ENCODE assay signal across 8 mouse cellular contexts in the genomic region with DNA sequence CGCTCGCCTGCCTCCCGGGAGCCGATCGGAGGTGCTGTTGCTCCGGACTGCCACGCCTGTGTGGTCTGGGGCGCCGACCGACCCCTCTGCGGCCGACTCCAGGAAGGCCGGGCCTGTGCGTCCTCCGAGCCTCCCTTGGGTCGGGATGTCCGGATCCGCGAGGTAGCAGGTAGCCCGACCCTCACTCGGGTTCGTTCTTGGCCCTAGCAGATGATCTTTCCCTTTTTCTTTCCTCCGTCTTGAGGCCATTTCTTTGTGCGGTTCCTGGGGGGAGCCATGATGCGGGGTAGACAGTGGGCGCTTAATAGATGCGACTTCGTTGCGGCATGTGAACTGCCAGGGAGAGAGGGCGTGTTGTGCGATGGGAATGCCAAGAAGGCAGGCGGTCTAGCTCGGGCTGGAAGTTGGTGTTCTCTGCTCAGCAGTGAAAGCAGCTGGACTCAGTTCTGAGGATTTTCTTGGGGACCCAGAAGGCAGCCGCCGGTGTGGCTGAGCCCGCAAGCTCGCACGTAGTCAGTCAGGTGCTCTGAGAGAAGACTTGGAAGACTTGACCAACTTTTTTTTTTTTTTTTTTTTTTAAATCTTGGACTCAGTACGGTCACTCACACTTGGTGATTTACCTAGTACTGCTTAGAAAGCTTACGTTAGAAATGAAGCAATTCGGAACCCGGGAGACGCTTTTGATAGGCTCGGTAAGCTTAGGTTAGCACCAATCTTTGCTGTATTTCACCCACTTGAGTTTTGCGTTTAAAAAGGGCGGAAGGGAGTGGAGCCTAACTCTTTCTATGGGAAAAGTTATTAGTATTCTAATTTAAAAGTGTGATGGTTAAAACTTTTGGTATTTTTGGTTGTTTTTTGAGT. TPM values are rescaled to one million over a fixed set of nuclear protein-coding genes. Genes with fewer than 3 reads are reported as not detected.
DNase-seq lines count a peak whose midpoint lies in the region; ATAC-seq and TF ChIP-seq lines count a peak whose summit lies in the region.

No protein-coding gene starts in this region.

- WGBS in kidney, postnatal 0 days = under 1% methylated on average over 45 of the region's 46 CpGs
- WGBS in liver, embryonic 13.5 days (ENCODE audit: insufficient replicate concordance) = under 1% methylated on average over 46 of the region's 46 CpGs

- no peak for TF ChIP-seq CTCF in kidney, postnatal 0 days (IDR thresholded peaks at IDR 0.05; ENCODE audit: low read depth)

- H3K4me1 ChIP-seq in kidney, postnatal 0 days (replicated peaks; ENCODE audit: insufficient read depth, low read length) = 0 out of 2 replicates have a peak, but pooled peaks cover 3% of the 10 kb centered on the region
- H3K4me1 ChIP-seq in liver, embryonic 13.5 days (replicated peaks) = peaks cover 20% of the 10 kb centered on the region

- H3K36me3 ChIP-seq in kidney, postnatal 0 days (ENCODE audit: insufficient read depth, low read length) = no peaks in the 10 kb centered on the region
- no peaks in the 10 kb centered on the region for H3K36me3 ChIP-seq in liver, embryonic 13.5 days

- peak; percentile 64 for DNase-seq in 3T3-L1 (ENCODE audit: low read depth, low spot score)
- DNase-seq in CD4-positive, CD25-positive, alpha-beta regulatory T cell, adult 2 months (ENCODE audit: low read depth, low spot score) = peak; percentile 57
- DNase-seq in c-Kit-positive CD71-negative TER-119-negative erythroid progenitor cells, embryonic 14.5 days (ENCODE audit: low read depth) = peak; percentile 13
- DNase-seq in frontal cortex, postnatal 10 days (ENCODE audit: low spot score in 2 of 2) = peak; percentile 47 to 51
- peak; percentile 60 for DNase-seq in kidney, postnatal 0 days (ENCODE audit: low spot score)
- peak; percentile 32 for DNase-seq in liver, embryonic 13.5 days
- DNase-seq in natural killer cell, adult 2 months (ENCODE audit: low spot score in 2 of 2) = peak; percentile 13 to 30
- DNase-seq in yolk sac, embryonic 10.5 days (ENCODE audit: low spot score) = no peak

- H3K9ac ChIP-seq in kidney, postnatal 0 days (ENCODE audit: low read depth, low read length) = peak overlapping the region; percentile 93
- H3K9ac ChIP-seq in liver, embryonic 13.5 days = peak overlapping the region; percentile 86

- H3K9me3 ChIP-seq in kidney, postnatal 0 days (replicated peaks; ENCODE audit: low read length) = no peaks in the 10 kb centered on the region
- no peaks in the 10 kb centered on the region for H3K9me3 ChIP-seq in liver, embryonic 13.5 days (replicated peaks)

- no peaks in the 10 kb centered on the region for H3K27me3 ChIP-seq in kidney, postnatal 0 days (ENCODE audit: insufficient read depth, low read length)
- no peaks in the 10 kb centered on the region for H3K27me3 ChIP-seq in liver, embryonic 13.5 days

- peak overlapping the region; percentile 60 for H3K4me2 ChIP-seq in kidney, postnatal 0 days (ENCODE audit: low read length)
- peak overlapping the region; percentile 86 for H3K4me2 ChIP-seq in liver, embryonic 13.5 days

- H3K27ac ChIP-seq in kidney, postnatal 0 days = peak overlapping the region; percentile 93
- H3K27ac ChIP-seq in liver, embryonic 13.5 days = peak overlapping the region; percentile 70

- peak overlapping the region; percentile 90 for H3K4me3 ChIP-seq in kidney, postnatal 0 days (replicated peaks; ENCODE audit: low read depth, low read length)
- H3K4me3 ChIP-seq in liver, embryonic 13.5 days (replicated peaks) = peak overlapping the region; percentile 83

- peak; percentile 9 for ATAC-seq in kidney, postnatal 0 days (replicated peaks; ENCODE audit: low FRiP score, low read depth)
- ATAC-seq in liver, embryonic 13.5 days (ENCODE audit: low read depth) = peak; percentile 40

RNA-seq across cellular contexts. Expression of a gene that starts 10.2 kb away (rescaled TPM):
- 10.3 and 11.3 TPM in 2 replicates for polyA plus RNA-seq in kidney, postnatal 0 days (2015; fragmentation: Nextera tagmentation; extraction: Ambion mirVana)
- 4.3 and 5.3 TPM in 2 replicates for polyA plus RNA-seq in liver, embryonic 13.5 days (2015; fragmentation: Nextera tagmentation; extraction: Ambion mirVana)
